Mouse (Mus musculus) midbrain, embryonic 12.5 days (tissue): Measurements from ENCODE around the gene Suox. TPM values are rescaled to one million over a fixed set of nuclear protein-coding genes. Genes with fewer than 3 reads are reported as not detected.
A peak's percentile ranks its signal among the peaks of the same experiment; 100 is the strongest.

Experiments used
- ATAC-seq: fragments of 200-750 bp; cut with Nextera tagmentation; 2 replicates; pipeline ENCODE4 v1.8.0; 2017; ENCODE audit warnings: low read depth, moderate TSS enrichment, moderate library complexity; ENCODE audit not compliant: low FRiP score
- H3K27ac ChIP-seq: fragments of 300-500 bp; sonication (generic); replicated peaks from 2 replicates; pipeline ENCODE4 v1.5.1; 2016; ENCODE audit warnings: mild to moderate bottlenecking
- H3K27me3 ChIP-seq: fragments of 300-500 bp; sonication (generic); 2 replicates; pipeline ENCODE4 v1.6.1; 2016; ENCODE audit warnings: mild to moderate bottlenecking
- H3K36me3 ChIP-seq: fragments of 300-500 bp; sonication (generic); 2 replicates; pipeline ENCODE4 v1.6.1; 2016
- H3K4me1 ChIP-seq: fragments of 300-500 bp; sonication (generic); 2 replicates; pipeline ENCODE4 v1.6.1; 2016
- H3K4me2 ChIP-seq: fragments of 300-500 bp; sonication (generic); replicated peaks from 2 replicates; pipeline ENCODE4 v1.6.1; 2016; ENCODE audit warnings: mild to moderate bottlenecking, moderate library complexity
- H3K4me3 ChIP-seq: fragments of 300-500 bp; sonication (generic); 2 replicates; pipeline ENCODE4 v1.5.1; 2016; ENCODE audit warnings: mild to moderate bottlenecking
- H3K9ac ChIP-seq: fragments of 300-500 bp; sonication (generic); replicated peaks from 2 replicates; pipeline ENCODE4 v1.6.1; 2016; ENCODE audit warnings: mild to moderate bottlenecking, moderate library complexity
- H3K9me3 ChIP-seq: fragments of 300-500 bp; sonication (generic); 2 replicates; pipeline ENCODE4 v1.6.1; 2016; ENCODE audit warnings: mild to moderate bottlenecking
- WGBS: fragments of 180-500 bp; shearing (Covaris S2); methylation state at CpG from one replicate; pipeline ENCODE4 v1.1.7; 2016; 5-methylcytosine and 5-hydroxymethylcytosine counted together
- polyA plus RNA-seq: library from polyadenylated mRNA; unstranded; fragments of >200 nt; fragmentation: Nextera tagmentation; extraction: Ambion mirVana; gene quantifications from 2 replicates; pipeline ENCODE4 v1.2.1, GENCODE M21; 2016

The Suox gene
- polyA plus RNA-seq, 1 experiment from 2014 or later, result 13.6 TPM

DNA sequence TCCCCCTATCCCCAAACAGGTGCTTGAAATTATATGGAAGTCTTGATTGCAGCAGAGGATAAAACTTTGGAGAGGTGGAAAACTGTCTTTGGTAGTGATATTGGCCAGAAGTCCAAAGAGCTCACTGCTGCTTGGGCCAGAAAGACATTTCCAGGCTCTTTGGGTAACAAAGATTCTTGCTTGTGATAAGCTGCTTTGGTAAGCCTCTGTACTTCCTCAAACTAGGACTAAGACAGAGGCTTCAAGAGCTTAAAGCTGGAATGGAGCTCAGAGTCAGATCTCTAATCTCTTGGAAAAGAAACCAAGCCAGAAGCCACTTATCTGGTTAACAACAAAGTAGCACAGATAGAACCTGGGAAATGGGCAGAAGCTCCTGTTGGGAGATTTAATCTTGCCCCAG lies 11.4 kb downstream of the Suox start:
- no peaks in the 10 kb centered on the region for H3K36me3 ChIP-seq
- H3K4me3 ChIP-seq, result no peak overlapping the region
- no peak for ATAC-seq
- H3K4me2 ChIP-seq, result no peak overlapping the region
- no peak overlapping the region for H3K27ac ChIP-seq
- no peaks in the 10 kb centered on the region for H3K4me1 ChIP-seq
- no peak overlapping the region for H3K9ac ChIP-seq
- no peaks in the 10 kb centered on the region for H3K9me3 ChIP-seq
- H3K27me3 ChIP-seq, result no peaks in the 10 kb centered on the region

DNA sequence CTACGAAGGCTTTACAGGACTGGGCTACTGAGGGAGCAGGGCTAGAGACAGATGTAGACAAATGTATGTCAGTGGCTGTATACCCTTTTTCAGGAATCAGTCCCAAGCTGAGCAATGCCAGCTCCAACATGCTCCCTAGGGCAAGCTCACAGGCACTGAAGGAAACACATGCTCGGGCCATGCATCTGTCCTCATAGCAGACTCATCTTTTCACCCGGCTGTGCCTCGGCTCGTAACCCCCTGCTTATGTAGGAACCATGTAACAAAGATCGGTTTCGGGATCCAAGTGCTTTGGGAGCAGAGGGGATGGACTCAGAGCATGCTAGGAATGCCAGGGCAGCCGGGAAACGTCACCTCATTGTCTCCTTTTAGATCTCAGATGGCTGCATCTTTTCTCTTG lies 14.4 kb downstream of the Suox start:
- no peaks in the 10 kb centered on the region for H3K4me1 ChIP-seq
- no peak overlapping the region for H3K4me3 ChIP-seq
- WGBS, result 57% methylated on average over 9 of the region's 9 CpGs
- H3K4me2 ChIP-seq, result no peak overlapping the region
- H3K36me3 ChIP-seq, result no peaks in the 10 kb centered on the region
- H3K27me3 ChIP-seq, result no peaks in the 10 kb centered on the region
- no peak for ATAC-seq
- no peaks in the 10 kb centered on the region for H3K9me3 ChIP-seq
- no peak overlapping the region for H3K9ac ChIP-seq
- H3K27ac ChIP-seq, result no peak overlapping the region

DNA sequence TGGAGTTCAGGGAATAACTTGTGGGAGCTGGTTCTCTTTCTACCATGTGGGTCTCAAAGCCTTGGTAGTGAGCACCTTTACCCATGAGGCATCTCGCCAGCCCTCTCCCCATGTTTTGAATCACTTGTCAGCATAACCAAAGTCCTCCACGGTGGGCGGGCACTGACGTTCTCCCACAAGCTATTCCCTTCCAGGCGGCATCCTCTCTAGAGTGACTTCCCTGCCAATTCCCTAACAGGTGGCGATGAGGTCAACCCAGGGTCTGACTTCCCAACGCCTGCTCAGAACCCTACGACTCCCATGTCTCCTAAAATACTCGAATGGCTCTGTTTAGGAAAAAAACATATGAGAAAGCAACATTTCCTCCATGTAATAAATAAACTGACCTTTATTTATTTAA lies 16.0 kb downstream of the Suox start:
- H3K4me3 ChIP-seq, result no peak overlapping the region
- no peak overlapping the region for H3K4me2 ChIP-seq
- no peak overlapping the region for H3K27ac ChIP-seq
- ATAC-seq, result no peak
- no peaks in the 10 kb centered on the region for H3K36me3 ChIP-seq
- 67% methylated on average over 9 of the region's 9 CpGs for WGBS
- H3K4me1 ChIP-seq, result no peaks in the 10 kb centered on the region
- H3K9ac ChIP-seq, result no peak overlapping the region
- no peaks in the 10 kb centered on the region for H3K27me3 ChIP-seq
- no peaks in the 10 kb centered on the region for H3K9me3 ChIP-seq

DNA sequence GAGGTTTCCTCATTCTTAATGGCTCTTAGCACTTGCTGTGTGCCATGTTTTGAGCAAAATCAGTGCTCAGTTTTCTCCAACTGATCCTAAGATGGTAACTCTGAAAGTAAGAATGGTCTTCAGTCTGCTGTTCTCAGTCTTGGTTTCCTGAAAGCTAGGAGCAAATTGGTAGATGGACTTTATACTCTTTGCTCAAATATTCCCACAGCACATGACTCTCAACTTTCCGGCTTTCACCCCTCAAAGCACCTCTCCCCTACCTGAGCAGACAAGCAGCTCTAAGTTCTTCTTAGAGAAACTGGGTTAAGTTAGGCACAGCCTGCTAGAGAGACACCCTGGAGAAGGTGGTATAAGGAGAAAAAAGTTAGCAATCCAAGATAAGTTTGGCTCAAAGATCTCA lies 17.1 kb downstream of the Suox start:
- no peak for ATAC-seq
- H3K27ac ChIP-seq, result no peak overlapping the region
- no peaks in the 10 kb centered on the region for H3K27me3 ChIP-seq
- H3K4me2 ChIP-seq, result no peak overlapping the region
- no peaks in the 10 kb centered on the region for H3K4me1 ChIP-seq
- no peak overlapping the region for H3K9ac ChIP-seq
- H3K4me3 ChIP-seq, result no peak overlapping the region
- no peaks in the 10 kb centered on the region for H3K36me3 ChIP-seq
- WGBS, result 97% methylated on average over 1 of the region's 1 CpGs
- H3K9me3 ChIP-seq, result no peaks in the 10 kb centered on the region

DNA sequence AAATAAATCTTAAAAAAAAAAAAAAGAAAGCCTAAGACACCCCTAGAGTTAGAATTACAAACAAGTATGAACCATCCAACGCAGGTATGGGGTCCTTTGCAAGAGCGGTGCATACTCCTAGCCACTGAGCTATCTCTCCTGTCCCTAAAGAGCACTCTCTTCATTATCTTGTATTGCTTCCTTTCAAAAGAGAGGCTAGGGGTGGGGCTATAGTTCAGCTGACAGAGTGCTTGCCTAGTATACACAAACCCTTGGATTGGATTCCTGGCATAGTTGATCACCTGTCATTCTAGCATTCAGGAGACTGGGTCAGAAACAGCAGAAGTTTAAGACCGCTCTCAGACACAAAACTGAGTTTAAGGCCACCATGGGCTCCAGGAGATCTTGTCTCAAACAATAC lies 18.6 kb downstream of the Suox start:
- H3K9ac ChIP-seq, result no peak overlapping the region
- H3K36me3 ChIP-seq, result no peaks in the 10 kb centered on the region
- H3K4me1 ChIP-seq, result no peaks in the 10 kb centered on the region
- H3K27ac ChIP-seq, result no peak overlapping the region
- WGBS, result 90% methylated on average over 3 of the region's 3 CpGs
- ATAC-seq, result no peak
- H3K9me3 ChIP-seq, result no peaks in the 10 kb centered on the region
- no peaks in the 10 kb centered on the region for H3K27me3 ChIP-seq
- no peak overlapping the region for H3K4me3 ChIP-seq
- no peak overlapping the region for H3K4me2 ChIP-seq

DNA sequence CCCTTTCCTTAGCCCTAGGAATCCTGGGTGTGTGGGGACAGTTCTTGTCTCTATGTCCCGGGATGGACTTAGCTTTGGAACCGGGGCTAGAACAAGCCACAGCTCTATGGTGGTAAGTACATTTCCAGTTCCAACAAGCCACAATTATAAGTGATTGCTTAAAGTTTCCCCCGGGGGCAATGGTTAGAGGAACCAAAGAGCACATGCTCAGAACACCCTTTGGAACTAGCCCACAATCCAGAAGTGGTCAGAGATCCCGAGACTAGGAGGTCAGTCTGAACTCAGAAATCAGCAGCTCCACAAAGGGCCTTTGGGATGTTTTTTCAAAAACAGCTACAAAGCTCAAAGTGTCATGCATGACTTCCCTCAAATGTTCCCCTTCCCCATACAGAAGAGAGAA lies 20.0 kb downstream of the Suox start:
- no peak for ATAC-seq
- Histone ChIP-seq H3K4me1 (no peaks in the 10 kb centered on the region), H3K27me3 (no peaks in the 10 kb centered on the region), H3K36me3 (no peaks in the 10 kb centered on the region), H3K27ac (no peak overlapping the region), H3K4me2 (no peak overlapping the region), H3K9me3 (no peaks in the 10 kb centered on the region), H3K9ac (no peak overlapping the region), H3K4me3 (no peak overlapping the region)
- WGBS, result 69% methylated on average over 4 of the region's 4 CpGs

DNA sequence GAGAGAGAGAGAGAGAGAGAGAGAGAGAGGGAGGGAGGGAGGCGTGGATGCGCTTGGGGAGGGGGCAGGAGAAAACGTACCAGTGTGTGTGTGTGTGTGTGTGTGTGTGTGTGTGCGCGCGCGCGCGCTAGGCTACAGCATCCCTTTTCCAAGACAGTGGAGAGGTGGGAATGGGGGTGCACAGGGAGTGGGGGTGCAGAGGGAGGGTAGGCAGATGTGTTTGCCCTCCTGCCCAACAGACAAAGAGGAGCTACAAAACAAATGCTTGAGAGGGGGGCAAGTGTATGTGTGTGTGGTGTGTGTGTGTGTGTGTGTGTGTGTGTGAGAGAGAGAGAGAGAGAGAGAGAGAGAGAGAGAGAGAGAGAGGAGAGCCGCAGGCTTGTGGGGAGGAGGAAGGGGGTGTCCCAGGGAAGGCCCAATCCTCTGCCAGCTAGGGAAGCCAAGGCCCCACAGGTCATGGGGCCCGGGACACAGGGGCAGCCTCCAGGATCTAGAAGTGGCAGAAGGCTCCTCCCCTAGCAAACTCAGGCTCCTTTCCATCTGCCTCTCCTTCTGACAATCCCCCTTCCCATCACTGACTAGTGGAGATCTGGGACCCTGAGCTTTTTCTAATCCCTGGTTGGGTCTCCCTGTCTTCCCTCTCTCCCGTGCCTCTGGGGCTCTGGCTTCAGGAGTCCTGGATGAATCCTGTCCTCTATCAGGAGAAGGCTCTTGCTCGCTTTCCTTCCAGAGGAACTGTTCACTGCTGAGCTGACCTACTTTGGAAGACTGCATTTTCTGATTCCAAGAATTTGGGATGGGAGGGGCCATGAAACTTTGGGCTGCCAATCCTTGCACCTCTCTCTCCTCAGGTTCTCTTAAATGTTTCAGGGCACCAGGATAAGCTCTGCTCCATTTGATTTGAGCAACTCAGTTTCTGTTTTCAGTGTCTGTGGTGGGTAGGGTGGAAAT lies 27.5 kb downstream of the Suox start:
- Histone ChIP-seq H3K4me2 (peak overlapping the region; percentile 84), H3K27me3 (peaks cover 7% of the 10 kb centered on the region; the same call in 1 of the 2 replicates), H3K27ac (peak overlapping the region; percentile 87), H3K4me3 (peak overlapping the region; percentile 59), H3K36me3 (peaks cover 9% of the 10 kb centered on the region; the same call in 1 of the 2 replicates), H3K9ac (peak overlapping the region; percentile 79), H3K4me1 (peaks cover 21% of the 10 kb centered on the region), H3K9me3 (no peaks in the 10 kb centered on the region)
- peak; percentile 76 for ATAC-seq
- 3% methylated on average over 11 of the region's 13 CpGs for WGBS

DNA sequence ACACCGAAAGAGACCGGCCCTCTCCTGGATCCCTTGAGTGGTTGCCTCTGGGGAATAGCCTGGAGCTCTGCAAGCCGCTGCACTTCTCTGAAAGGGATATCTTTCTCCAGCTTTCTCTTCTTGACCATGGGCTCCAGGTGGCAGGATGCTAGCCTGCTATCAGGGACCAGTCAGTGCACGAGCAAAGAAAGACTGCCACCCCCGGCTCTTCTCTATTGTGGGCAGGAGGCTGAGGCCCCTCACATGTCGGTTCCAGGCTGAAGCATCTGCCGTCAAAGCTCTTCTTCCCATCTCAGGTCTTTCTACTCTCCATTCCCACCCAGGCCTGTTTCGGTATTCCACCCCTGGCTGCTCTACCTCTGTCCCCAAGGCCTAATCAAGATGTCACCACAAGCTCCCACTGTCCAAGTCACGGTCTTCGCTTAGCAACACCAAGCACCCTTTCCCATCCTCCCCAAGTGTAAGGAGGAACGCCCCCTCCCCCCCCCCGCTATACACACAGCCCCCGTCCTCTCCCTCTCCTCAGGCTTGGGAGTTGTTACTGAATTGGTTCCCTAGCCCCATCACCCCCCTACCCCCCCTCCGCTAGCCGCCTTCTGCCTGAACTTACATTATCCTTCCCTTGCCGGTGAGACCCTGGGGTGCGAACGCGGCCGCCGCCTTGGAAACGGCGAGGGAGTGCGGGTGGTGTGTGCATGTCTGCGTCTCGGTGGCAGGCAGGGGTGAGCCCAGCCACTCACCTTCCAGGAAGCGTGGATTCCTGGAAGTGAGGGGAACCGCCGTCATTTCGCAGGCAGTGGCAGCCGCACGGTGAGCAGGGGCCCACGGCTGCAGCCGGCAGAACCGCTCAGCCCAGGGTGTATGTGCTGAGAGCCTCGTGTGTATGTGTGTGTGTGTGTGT lies 28.5 kb downstream of the Suox start, which contains the start of gene Ikzf4:
TSS of gene Ikzf4 (minus strand) at position 881 of the 901 bp plus-strand sequence.
- peak within 1 kb of the TSS; percentile 84 for H3K4me2 ChIP-seq
- 2% methylated on average over 35 of the region's 36 CpGs for WGBS
- H3K36me3 ChIP-seq, result peaks cover 16% of the 10 kb centered on the region
- H3K9ac ChIP-seq, result peak within 1 kb of the TSS; percentile 79
- peak; percentile 80 for ATAC-seq
- peak within 1 kb of the TSS; percentile 87 for H3K27ac ChIP-seq
- no peaks in the 10 kb centered on the region for H3K9me3 ChIP-seq
- peak within 1 kb of the TSS; percentile 59 for H3K4me3 ChIP-seq
- peaks cover 21% of the 10 kb centered on the region for H3K4me1 ChIP-seq
- H3K27me3 ChIP-seq, result peaks cover 7% of the 10 kb centered on the region; the same call in 1 of the 2 replicates

DNA sequence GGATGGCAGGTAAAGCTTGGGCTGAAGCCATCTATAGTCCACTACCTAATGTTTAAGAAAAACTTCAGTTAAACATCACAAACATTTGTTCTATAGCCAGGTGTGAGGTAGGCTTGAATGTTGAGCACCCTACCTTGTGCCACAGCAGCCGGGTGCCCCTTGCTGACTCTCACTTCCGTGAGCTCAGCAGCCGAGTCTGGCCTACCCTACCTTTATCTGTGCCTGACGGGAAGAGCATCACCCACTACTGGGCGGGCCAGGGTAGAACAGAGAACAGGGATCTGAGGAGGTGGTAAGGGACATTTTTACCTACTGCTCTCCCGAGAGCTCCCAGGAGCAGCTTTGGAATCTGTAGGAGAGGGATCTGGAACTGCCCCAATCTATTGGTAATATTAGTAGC lies 31.1 kb downstream of the Suox start:
- Histone ChIP-seq H3K36me3 (peaks cover 35% of the 10 kb centered on the region), H3K4me3 (no peak overlapping the region), H3K9me3 (no peaks in the 10 kb centered on the region), H3K27ac (no peak overlapping the region), H3K4me2 (no peak overlapping the region), H3K4me1 (peaks cover 21% of the 10 kb centered on the region), H3K9ac (no peak overlapping the region), H3K27me3 (peaks cover 7% of the 10 kb centered on the region; the same call in 1 of the 2 replicates)
- no peak for ATAC-seq
- WGBS, result 93% methylated on average over 6 of the region's 6 CpGs

DNA sequence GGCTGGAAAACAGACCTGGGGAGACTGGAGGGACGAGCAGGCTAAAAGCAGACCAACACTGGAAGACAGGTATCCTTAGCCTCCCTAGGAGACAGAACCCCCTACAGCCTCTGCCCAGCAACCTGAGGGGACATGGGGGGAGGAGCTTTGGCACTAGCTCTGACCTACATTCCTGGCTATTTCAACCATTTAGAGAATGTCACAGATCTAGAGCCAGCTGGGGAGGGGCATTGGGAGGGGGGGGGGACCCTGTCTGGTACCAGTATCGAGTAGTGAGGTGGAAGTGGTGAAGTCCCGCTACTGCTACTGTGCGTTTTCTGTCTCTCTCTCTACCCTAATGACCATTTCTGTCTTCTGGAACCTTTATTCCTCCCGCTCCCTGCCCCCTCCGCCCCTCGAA lies 32.0 kb downstream of the Suox start:
- Histone ChIP-seq H3K4me2 (no peak overlapping the region), H3K27ac (no peak overlapping the region), H3K36me3 (peaks cover 35% of the 10 kb centered on the region), H3K4me3 (no peak overlapping the region), H3K4me1 (peaks cover 29% of the 10 kb centered on the region), H3K9me3 (no peaks in the 10 kb centered on the region), H3K27me3 (peaks cover 7% of the 10 kb centered on the region; the same call in 1 of the 2 replicates), H3K9ac (no peak overlapping the region)
- ATAC-seq, result no peak
- 79% methylated on average over 7 of the region's 7 CpGs for WGBS

DNA sequence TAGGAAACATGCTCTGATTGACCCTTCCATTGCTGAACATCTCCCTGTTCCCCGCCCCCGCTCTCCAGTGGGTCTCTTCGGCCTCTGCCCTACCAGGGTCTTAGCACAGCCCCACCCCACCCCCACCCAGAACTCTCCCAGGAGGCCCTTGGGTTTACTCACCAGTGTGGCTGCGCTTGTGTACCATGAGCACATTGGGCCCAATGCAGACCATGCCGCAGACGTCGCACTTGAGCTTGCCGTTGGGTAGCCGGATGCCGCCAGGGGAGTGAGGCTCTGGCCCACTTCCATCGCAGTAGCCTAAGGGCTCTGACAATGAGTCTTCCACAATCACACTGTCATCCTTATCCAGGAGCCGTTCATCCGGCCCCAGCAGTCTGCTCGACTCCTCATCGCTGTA lies 33.0 kb downstream of the Suox start:
- peaks cover 43% of the 10 kb centered on the region for H3K36me3 ChIP-seq
- H3K4me1 ChIP-seq, result peaks cover 25% of the 10 kb centered on the region
- no peak overlapping the region for H3K27ac ChIP-seq
- no peak overlapping the region for H3K4me3 ChIP-seq
- ATAC-seq, result no peak
- H3K9ac ChIP-seq, result no peak overlapping the region
- H3K9me3 ChIP-seq, result no peaks in the 10 kb centered on the region
- 93% methylated on average over 15 of the region's 15 CpGs for WGBS
- peaks cover 7% of the 10 kb centered on the region; the same call in 1 of the 2 replicates for H3K27me3 ChIP-seq
- no peak overlapping the region for H3K4me2 ChIP-seq

DNA sequence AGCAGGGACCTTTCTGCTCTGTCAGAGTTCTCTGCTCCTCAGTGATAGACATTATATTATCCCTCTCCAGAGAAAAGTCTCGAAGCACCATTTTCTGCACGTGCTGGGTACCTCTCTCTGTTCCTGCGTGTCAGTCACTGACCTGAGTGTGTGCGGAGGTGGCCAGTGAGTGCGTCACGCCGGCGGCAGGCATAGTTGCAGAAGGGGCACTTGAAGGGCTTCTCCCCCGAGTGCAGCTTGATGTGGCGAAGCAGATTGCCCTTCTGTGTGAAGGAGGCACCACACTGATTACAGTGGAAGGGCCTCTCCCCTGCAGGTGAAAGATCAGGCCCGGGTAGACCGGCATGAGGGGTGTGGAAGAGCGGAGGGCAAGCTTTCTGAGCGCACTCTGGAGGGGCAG lies 33.9 kb downstream of the Suox start:
- no peak for ATAC-seq
- Histone ChIP-seq H3K4me3 (no peak overlapping the region), H3K4me2 (no peak overlapping the region), H3K9me3 (no peaks in the 10 kb centered on the region), H3K36me3 (peaks cover 52% of the 10 kb centered on the region), H3K27ac (no peak overlapping the region), H3K9ac (no peak overlapping the region), H3K27me3 (peaks cover 7% of the 10 kb centered on the region; the same call in 1 of the 2 replicates), H3K4me1 (peaks cover 21% of the 10 kb centered on the region)
- 91% methylated on average over 14 of the region's 14 CpGs for WGBS
